Comparison of ENCODE assay signal across 8 mouse cellular contexts in the genomic region with DNA sequence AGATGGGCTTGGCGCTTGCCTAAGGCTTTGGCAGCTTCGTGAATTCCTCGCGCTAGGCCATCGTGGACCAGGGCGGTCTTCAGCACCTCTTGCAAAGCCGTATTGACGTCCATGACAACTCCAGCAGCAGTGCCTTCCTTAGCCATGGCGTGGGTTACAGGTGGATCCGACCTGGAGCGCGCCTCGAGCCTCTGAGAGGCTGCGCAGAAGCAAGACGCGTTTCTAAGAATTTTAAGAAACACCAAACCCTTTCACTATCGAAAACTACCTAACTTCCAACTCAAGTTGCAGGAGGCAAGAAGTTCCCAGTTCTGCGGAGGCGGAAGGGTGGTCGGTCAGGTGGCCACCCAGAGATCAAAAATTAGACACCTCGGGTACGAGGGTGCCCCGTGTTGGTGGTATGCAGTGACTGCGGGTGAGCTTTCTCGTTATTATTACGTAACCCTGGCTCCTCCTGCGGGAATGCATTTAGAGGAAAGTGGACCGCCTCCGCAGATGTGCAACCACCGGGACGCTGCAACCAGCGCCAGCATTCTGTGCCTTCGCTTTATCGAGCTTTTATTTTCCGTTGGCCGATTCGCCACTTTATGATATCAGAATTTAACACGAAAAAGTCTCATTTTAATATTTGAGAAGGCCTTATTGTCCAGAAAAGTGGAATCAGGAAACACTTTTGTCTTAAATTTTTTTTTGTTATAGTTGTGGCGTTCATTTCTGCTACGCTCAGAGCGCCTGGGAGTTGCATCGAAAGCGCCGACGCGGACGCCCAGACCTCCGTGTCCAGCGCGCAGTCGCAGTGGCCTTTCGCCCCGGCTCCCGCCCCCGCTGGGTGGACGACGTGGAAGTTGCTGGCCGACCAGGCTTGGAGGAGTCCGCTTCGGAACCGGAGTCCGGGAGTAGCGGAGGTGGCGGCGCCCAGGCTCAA. TPM values are rescaled to one million over a fixed set of nuclear protein-coding genes. Genes with fewer than 3 reads are reported as not detected.
A peak's percentile ranks its signal among the peaks of the same experiment; 100 is the strongest.
DNase-seq lines count a peak whose midpoint lies in the region; ATAC-seq and TF ChIP-seq lines count a peak whose summit lies in the region.

A gene (plus strand): TSS at position 288 of the 925 bp plus-strand sequence.

- H3K79me2 ChIP-seq in CH12.LX (replicated peaks; ENCODE audit: control insufficient read depth, extremely low read depth, insufficient read depth, poor library complexity, severe bottlenecking): peaks cover 19% of the 10 kb centered on the region

- peak within 1 kb of the TSS; percentile 72 to 90 (median 84) for H3K4me3 ChIP-seq in CH12.LX (replicated peaks in 1 of 3; ENCODE audit: low read depth in 2 of 3, low read length in 2 of 3, poor library complexity in 1 of 3)
- peak within 1 kb of the TSS; percentile 91 for H3K4me3 ChIP-seq in forebrain, embryonic 12.5 days (replicated peaks)
- H3K4me3 ChIP-seq in heart, postnatal 0 days (ENCODE audit: low read depth, low read length): peak within 1 kb of the TSS; percentile 98
- peak within 1 kb of the TSS; percentile 88 for H3K4me3 ChIP-seq in liver, embryonic 16.5 days (ENCODE audit: low read depth, low read length)
- peak within 1 kb of the TSS; percentile 85 for H3K4me3 ChIP-seq in neural tube, embryonic 13.5 days
- H3K4me3 ChIP-seq in testis, adult 2 months (ENCODE audit: control insufficient read depth, low read depth, low read length): peak within 1 kb of the TSS; percentile 99

- DNase-seq in CH12.LX (ENCODE audit: extremely low read depth): peak; percentile 82
- DNase-seq in c-Kit-positive CD71-positive TER-119-negative erythroid progenitor cells, embryonic 14.5 days (ENCODE audit: low read depth): peak; percentile 71
- peak; percentile 89 for DNase-seq in heart, postnatal 0 days (ENCODE audit: low spot score)
- peak; percentile 95 to 97 for DNase-seq in kidney, postnatal 4 days

- WGBS in forebrain, embryonic 12.5 days: under 1% methylated on average over 65 of the region's 65 CpGs
- WGBS in heart, postnatal 0 days: under 1% methylated on average over 65 of the region's 65 CpGs
- under 1% methylated on average over 65 of the region's 65 CpGs for WGBS in liver, embryonic 16.5 days (ENCODE audit: insufficient replicate concordance)
- WGBS in neural tube, embryonic 13.5 days: under 1% methylated on average over 65 of the region's 65 CpGs

- peak; percentile 84 for TF ChIP-seq POLR2A in CH12.LX (IDR thresholded peaks at IDR 0.05; ENCODE audit: low read depth, low read length)
- peak; percentile 55; the same call in 1 of the 2 replicates for TF ChIP-seq POLR2A in testis, adult 2 months (IDR thresholded peaks at IDR 0.05; ENCODE audit: control insufficient read depth, low read depth, low read length)

- H3K27ac ChIP-seq in CH12.LX (ENCODE audit: insufficient read depth, low read depth): 0 out of 2 replicates have a peak within 1 kb of the TSS, but pooled peaks have one; percentile 0
- peak within 1 kb of the TSS; percentile 71 for H3K27ac ChIP-seq in forebrain, embryonic 12.5 days
- peak within 1 kb of the TSS; percentile 89 for H3K27ac ChIP-seq in heart, postnatal 0 days (ENCODE audit: low read depth)
- peak within 1 kb of the TSS; percentile 79 for H3K27ac ChIP-seq in liver, embryonic 16.5 days (ENCODE audit: low read length)
- peak within 1 kb of the TSS; percentile 68 for H3K27ac ChIP-seq in neural tube, embryonic 13.5 days (replicated peaks)
- H3K27ac ChIP-seq in testis, adult 2 months (ENCODE audit: control insufficient read depth, insufficient read depth, low read depth, low read length): peak within 1 kb of the TSS; percentile 90

- no peak for TF ChIP-seq CTCF in CH12.LX (conservative IDR thresholded peaks at IDR 0.05 in 1 of 2, IDR thresholded peaks at IDR 0.05 in 1 of 2; ENCODE audit: low read depth in 2 of 2, low read length in 2 of 2)
- TF ChIP-seq CTCF in heart, postnatal 0 days (IDR thresholded peaks at IDR 0.05; ENCODE audit: low read depth): no peak
- TF ChIP-seq CTCF in testis, adult 2 months (IDR thresholded peaks at IDR 0.05; ENCODE audit: control insufficient read depth, insufficient read depth, insufficient replicate concordance, low read depth, low read length): no peak

- TF ChIP-seq EP300 in CH12.LX (IDR thresholded peaks at IDR 0.05; ENCODE audit: low read length): no peak
- TF ChIP-seq EP300 in heart, postnatal 0 days (IDR thresholded peaks at IDR 0.05; ENCODE audit: low read depth): no peak; the same call in 1 of the 2 replicates

- H3K36me3 ChIP-seq in CH12.LX (replicated peaks in 1 of 2; ENCODE audit: control insufficient read depth in 1 of 2, insufficient read depth in 1 of 2, low read length in 1 of 2): peaks cover 0 to 13% of the 10 kb centered on the region in 2 experiments
- no peaks in the 10 kb centered on the region; the same call in 1 of the 2 replicates for H3K36me3 ChIP-seq in forebrain, embryonic 12.5 days (replicated peaks)
- H3K36me3 ChIP-seq in heart, postnatal 0 days (replicated peaks; ENCODE audit: control insufficient read depth, insufficient read depth, low read length): 0 out of 2 replicates have a peak, but pooled peaks cover 2% of the 10 kb centered on the region
- no peaks in the 10 kb centered on the region for H3K36me3 ChIP-seq in liver, embryonic 16.5 days (ENCODE audit: control insufficient read depth, insufficient read depth)
- H3K36me3 ChIP-seq in neural tube, embryonic 13.5 days: no peaks in the 10 kb centered on the region
- H3K36me3 ChIP-seq in testis, adult 2 months (ENCODE audit: control insufficient read depth, insufficient read depth, low read length): no peaks in the 10 kb centered on the region

- H3K4me1 ChIP-seq in CH12.LX (ENCODE audit: control insufficient read depth in 1 of 2, insufficient read depth in 2 of 2): peaks cover 2 to 16% of the 10 kb centered on the region in 2 experiments; a peak in 2 of 4 replicates
- peaks cover 11% of the 10 kb centered on the region for H3K4me1 ChIP-seq in forebrain, embryonic 12.5 days
- H3K4me1 ChIP-seq in heart, postnatal 0 days (ENCODE audit: control insufficient read depth, insufficient read depth): peaks cover 10% of the 10 kb centered on the region; the same call in 1 of the 2 replicates
- peaks cover 11% of the 10 kb centered on the region for H3K4me1 ChIP-seq in liver, embryonic 16.5 days (ENCODE audit: control insufficient read depth, low read depth, low read length)
- peaks cover 18% of the 10 kb centered on the region for H3K4me1 ChIP-seq in neural tube, embryonic 13.5 days (replicated peaks)
- H3K4me1 ChIP-seq in testis, adult 2 months (ENCODE audit: control insufficient read depth, insufficient read depth, low read length): peaks cover 2% of the 10 kb centered on the region; the same call in 1 of the 2 replicates

- H3K27me3 ChIP-seq in CH12.LX (replicated peaks): no peaks in the 10 kb centered on the region
- H3K27me3 ChIP-seq in forebrain, embryonic 12.5 days: peaks cover 10% of the 10 kb centered on the region; the same call in 1 of the 2 replicates
- H3K27me3 ChIP-seq in heart, postnatal 0 days (ENCODE audit: control insufficient read depth, insufficient read depth, low read length): no peaks in the 10 kb centered on the region
- no peaks in the 10 kb centered on the region for H3K27me3 ChIP-seq in liver, embryonic 16.5 days (ENCODE audit: control insufficient read depth, insufficient read depth, low read depth, low read length)
- H3K27me3 ChIP-seq in neural tube, embryonic 13.5 days: no peaks in the 10 kb centered on the region; the same call in 1 of the 2 replicates
- no peaks in the 10 kb centered on the region for H3K27me3 ChIP-seq in testis, adult 2 months (ENCODE audit: control insufficient read depth, insufficient read depth, low read length)

- H3K9me3 ChIP-seq in CH12.LX (replicated peaks; ENCODE audit: low read length): no peaks in the 10 kb centered on the region
- H3K9me3 ChIP-seq in forebrain, embryonic 12.5 days: no peaks in the 10 kb centered on the region
- no peaks in the 10 kb centered on the region for H3K9me3 ChIP-seq in heart, postnatal 0 days (replicated peaks; ENCODE audit: control insufficient read depth, low read length)
- H3K9me3 ChIP-seq in liver, embryonic 16.5 days (replicated peaks; ENCODE audit: control insufficient read depth, low read length): no peaks in the 10 kb centered on the region
- H3K9me3 ChIP-seq in neural tube, embryonic 13.5 days: no peaks in the 10 kb centered on the region

- in situ Hi-C loops in CH12.LX (cut with MboI; ENCODE audit: low pct_ligation_motif_present, low pct_unique_long_range_greater_than_20kb, low sequenced_read_pairs): loop anchor here (5.0 kb wide), 1 partner anchor 349 kb away; no protein-coding TSS in a partner anchor

- dilution Hi-C loops in CH12.LX (cut with MboI; ENCODE audit: extremely low pct_ligation_motif_present, extremely low pct_unique_long_range_greater_than_20kb, low sequenced_read_pairs): no loop called here

- TF ChIP-seq RAD21 in CH12.LX (IDR thresholded peaks at IDR 0.05; ENCODE audit: low read depth, low read length): no peak; the same call in 1 of the 2 replicates

- peak; percentile 96 for ATAC-seq in forebrain, embryonic 12.5 days (ENCODE audit: low FRiP score)
- peak; percentile 96 for ATAC-seq in heart, postnatal 0 days (ENCODE audit: insufficient read depth, low read depth)
- peak; percentile 91 for ATAC-seq in liver, embryonic 16.5 days (ENCODE audit: low read depth)
- peak; percentile 98 for ATAC-seq in neural tube, embryonic 13.5 days (ENCODE audit: low read depth)

- peak within 1 kb of the TSS; percentile 87 for H3K9ac ChIP-seq in CH12.LX (ENCODE audit: insufficient read depth, low read depth)
- H3K9ac ChIP-seq in forebrain, embryonic 12.5 days: peak within 1 kb of the TSS; percentile 93
- H3K9ac ChIP-seq in heart, postnatal 0 days (replicated peaks; ENCODE audit: low read depth, low read length): peak within 1 kb of the TSS; percentile 97
- H3K9ac ChIP-seq in liver, embryonic 16.5 days (ENCODE audit: low read depth, low read length): peak within 1 kb of the TSS; percentile 90
- H3K9ac ChIP-seq in neural tube, embryonic 13.5 days: peak within 1 kb of the TSS; percentile 94

- H3K4me2 ChIP-seq in CH12.LX (ENCODE audit: insufficient read depth, low read depth, poor library complexity, severe bottlenecking): peak within 1 kb of the TSS; percentile 92
- H3K4me2 ChIP-seq in forebrain, embryonic 12.5 days: peak within 1 kb of the TSS; percentile 95
- H3K4me2 ChIP-seq in heart, postnatal 0 days (ENCODE audit: low read depth, low read length): peak within 1 kb of the TSS; percentile 85
- peak within 1 kb of the TSS; percentile 90 for H3K4me2 ChIP-seq in liver, embryonic 16.5 days (ENCODE audit: low read depth, low read length)
- H3K4me2 ChIP-seq in neural tube, embryonic 13.5 days: peak within 1 kb of the TSS; percentile 71

RNA-seq across cellular contexts. Expression of the gene that starts here (rescaled TPM):
- total RNA-seq in CH12.LX (2012; rRNA removed) (48.9 and 55.9 TPM in 2 replicates), CH12.LX (2014; rRNA removed) (143 and 156 TPM in 2 replicates)
- 84.4 and 94.0 TPM in 2 replicates for polyA plus RNA-seq in CH12.LX (2012; ENCODE audit: insufficient read length, low read depth)
- polyA plus RNA-seq in forebrain, embryonic 12.5 days (2016; fragmentation: Nextera tagmentation; extraction: Ambion mirVana): 125 and 133 TPM in 2 replicates
- total RNA-seq in heart, postnatal 0 days (2014; rRNA removed; ENCODE audit: low replicate concordance): 45.1 and 84.5 TPM in 2 replicates
- 124 and 125 TPM in 2 replicates for polyA plus RNA-seq in heart, postnatal 0 days (2015; fragmentation: Nextera tagmentation; extraction: Ambion mirVana)
- 56.4 and 63.9 TPM in 2 replicates for polyA plus RNA-seq in liver, embryonic 16.5 days (2015; fragmentation: Nextera tagmentation; extraction: Ambion mirVana)
- 157 and 159 TPM in 2 replicates for polyA plus RNA-seq in neural tube, embryonic 13.5 days (2015; fragmentation: Nextera tagmentation; extraction: Ambion mirVana)
- 28.9 and 32.6 TPM in 2 replicates for polyA plus RNA-seq in testis, adult 2 months (2012; rRNA removed)

Comparison
In these comparisons a context has a peak if more than half of its experiments do, and no peak if none do; other contexts are left out.
1. Peak in every context shown above with its lines: DNase-seq, ATAC-seq, H3K4me3 ChIP-seq and H3K27ac ChIP-seq.
2. H3K27ac ChIP-seq: peak in every context shown above with its lines; median percentile 90 in testis, adult 2 months; 89 in heart, postnatal 0 days; 79 in liver, embryonic 16.5 days; 71 in forebrain, embryonic 12.5 days; 68 in neural tube, embryonic 13.5 days; 0 in CH12.LX.